Comparison of ENCODE assay signal across 1 mouse cellular context in the genomic region with DNA sequence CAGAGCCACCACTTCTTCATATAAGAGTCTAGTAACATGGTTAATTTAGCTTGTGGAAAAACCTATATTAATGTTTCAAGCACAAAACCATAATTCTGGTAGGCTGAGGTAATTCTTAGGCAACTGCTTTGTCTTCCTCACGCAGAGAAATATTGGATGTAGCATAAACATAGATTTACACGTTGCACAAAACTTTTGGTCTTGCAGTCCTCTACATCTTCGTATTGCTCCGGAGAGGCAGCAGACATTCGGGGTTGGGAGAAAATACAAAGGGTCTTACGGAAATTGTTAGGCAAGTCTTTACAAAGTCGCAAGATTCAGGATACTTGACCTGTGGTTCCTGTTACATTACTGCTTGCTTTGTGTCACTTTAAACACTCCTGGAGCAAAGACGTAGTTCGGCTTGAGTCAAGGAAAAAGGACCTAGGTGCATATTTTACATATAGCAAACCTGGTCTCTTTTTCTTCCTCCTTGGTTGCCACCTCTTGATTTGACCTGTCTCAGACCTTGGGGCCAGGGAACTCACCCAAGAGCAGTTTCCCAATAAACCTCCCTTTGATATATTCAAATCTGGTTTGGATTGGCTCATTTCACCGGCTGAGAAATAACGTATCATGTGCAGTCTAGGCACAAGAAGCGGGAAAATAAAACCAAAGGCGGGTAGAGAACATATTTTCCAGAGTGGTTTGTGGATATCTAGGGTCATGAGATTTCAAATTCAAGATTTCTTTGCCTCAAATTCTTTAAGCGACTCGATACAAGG.
A peak's percentile ranks its signal among the peaks of the same experiment; 100 is the strongest.
TF ChIP-seq lines count a peak whose summit lies in the region.

No protein-coding gene starts in this region.

TF ChIP-seq in CH12.LX, 34 proteins besides CTCF, POLR2A, EP300 and RAD21:
- TF ChIP-seq NELFE (IDR thresholded peaks at IDR 0.05; ENCODE audit: low read depth, low read length) (peak; percentile 31), MYC (IDR thresholded peaks at IDR 0.05; ENCODE audit: low read depth, low read length) (no peak), POLR2AphosphoS2 (IDR thresholded peaks at IDR 0.05; ENCODE audit: low read depth, low read length) (0 out of 2 replicates have a peak, but pooled peaks have one; percentile 72), TBP (conservative IDR thresholded peaks at IDR 0.05; ENCODE audit: low read depth, low read length) (peak; percentile 58; the same call in 1 of the 2 replicates)
